Mouse (Mus musculus): ENCODE measurements around the gene Gm13030. TPM values are rescaled to one million over a fixed set of nuclear protein-coding genes. Genes with fewer than 3 reads are reported as not detected.
"Not testable (repeated sequence)": the region's sequence is repeated elsewhere in the genome, so short reads cannot be mapped to it uniquely, and the experiment has no call there.

The Gm13030 gene
- polyA plus RNA-seq, 1 experiment from 2014 or later = not detected

DNA sequence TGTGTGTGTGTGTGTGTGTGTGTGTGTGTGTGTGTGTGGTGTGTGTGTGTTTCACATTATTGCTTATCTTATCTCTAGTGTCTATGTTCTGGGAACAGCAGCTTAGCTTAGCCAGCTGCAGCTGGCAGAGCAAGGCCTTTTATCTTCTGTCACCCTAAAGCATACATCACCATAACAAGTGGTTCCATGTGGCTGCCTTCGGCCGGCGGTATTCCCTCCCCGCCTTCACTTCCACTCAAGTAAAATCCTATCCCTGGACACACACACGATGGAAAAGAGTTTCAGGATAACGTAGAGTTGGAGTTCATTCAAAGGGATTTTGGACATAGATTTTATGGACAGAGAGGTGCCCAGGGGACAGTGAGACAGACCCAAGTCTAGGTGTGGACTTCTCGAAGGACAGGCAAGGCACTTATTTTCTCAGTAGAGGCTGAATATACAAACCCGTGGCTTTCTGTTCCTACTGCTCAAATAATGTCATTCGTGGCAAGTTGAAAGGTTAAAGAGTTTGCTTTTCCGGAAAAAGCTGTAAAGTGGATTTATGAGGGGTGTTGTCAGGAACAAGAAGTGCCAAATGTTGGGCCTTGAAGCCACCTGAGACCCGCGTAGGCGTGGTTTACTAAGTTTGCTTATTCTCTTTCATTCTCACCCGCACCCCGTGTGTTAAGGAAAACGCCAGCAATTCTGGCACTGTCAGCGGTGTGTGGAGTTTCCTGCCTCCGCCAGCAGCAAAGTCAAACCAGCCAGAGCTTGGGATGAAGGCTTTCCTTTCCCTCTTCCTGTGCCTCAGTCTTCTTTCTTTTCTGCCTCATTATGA, 47.8 kb downstream of the Gm13030 start:
- Histone ChIP-seq H3K4me3 (replicated peaks) (no peak overlapping the region), H3K9ac (no peak overlapping the region), H3K4me2 (no peak overlapping the region), H3K36me3 (replicated peaks) (no peaks in the 10 kb centered on the region), H3K4me1 (no peaks in the 10 kb centered on the region), H3K27me3 (peaks cover 4% of the 10 kb centered on the region; the same call in 1 of the 2 replicates), H3K9me3 (no peaks in the 10 kb centered on the region), H3K27ac (no peak overlapping the region)
- no peak for ATAC-seq (ENCODE audit: low FRiP score)
- WGBS = 77% methylated on average over 18 of the region's 18 CpGs

DNA sequence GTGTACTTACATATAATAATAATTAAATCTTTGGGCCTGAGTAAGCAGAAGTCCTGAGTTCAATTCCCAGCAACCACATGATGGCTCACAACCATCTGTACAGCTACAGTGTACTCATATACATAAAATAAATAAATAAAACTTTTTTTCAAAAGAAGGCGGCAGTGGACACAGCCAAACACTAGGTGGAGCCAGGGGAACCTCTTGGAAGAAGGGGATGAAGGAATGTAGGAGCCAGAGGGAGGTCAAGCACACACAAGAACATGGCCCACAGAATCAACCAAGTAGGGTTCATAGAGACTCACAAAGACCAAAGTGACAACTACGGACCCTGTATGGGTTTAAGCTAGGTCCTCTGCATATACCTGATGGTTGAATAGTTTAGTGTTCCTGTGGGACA, 49.1 kb downstream of the Gm13030 start:
- Histone ChIP-seq H3K36me3 (replicated peaks) (no peaks in the 10 kb centered on the region), H3K27me3 (peaks cover 4% of the 10 kb centered on the region; the same call in 1 of the 2 replicates), H3K9me3 (no peaks in the 10 kb centered on the region), H3K4me2 (no peak overlapping the region), H3K27ac (no peak overlapping the region), H3K4me1 (no peaks in the 10 kb centered on the region), H3K4me3 (replicated peaks) (no peak overlapping the region), H3K9ac (no peak overlapping the region)
- 78% methylated on average over 2 of the region's 2 CpGs for WGBS
- ATAC-seq (ENCODE audit: low FRiP score) = no peak

DNA sequence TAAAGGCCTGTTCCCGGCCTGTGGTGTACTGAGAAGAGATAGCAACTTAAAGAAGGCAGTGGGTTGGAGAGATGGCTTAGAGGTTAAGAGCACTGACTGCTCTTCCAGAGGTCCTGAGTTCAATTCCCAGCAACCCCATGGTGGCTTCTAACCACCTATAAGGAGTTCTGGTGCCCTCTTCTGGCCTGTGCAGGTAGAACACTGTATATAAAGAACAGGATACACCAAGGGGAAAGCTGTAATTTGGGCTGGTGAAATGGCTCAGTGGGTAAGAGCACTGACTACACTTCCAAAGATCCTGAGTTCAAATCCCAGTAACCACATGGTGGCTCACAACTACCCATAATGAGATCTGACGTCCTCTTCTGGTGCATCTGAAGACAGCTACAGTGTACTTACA, 49.6 kb downstream of the Gm13030 start:
- H3K27me3 ChIP-seq; H3K9ac ChIP-seq; H3K4me1 ChIP-seq; H3K36me3 ChIP-seq (replicated peaks); ATAC-seq (ENCODE audit: low FRiP score); H3K4me2 ChIP-seq; H3K9me3 ChIP-seq; H3K4me3 ChIP-seq (replicated peaks); H3K27ac ChIP-seq: not testable (repeated sequence)
- WGBS = 80% methylated on average over 2 of the region's 2 CpGs

DNA sequence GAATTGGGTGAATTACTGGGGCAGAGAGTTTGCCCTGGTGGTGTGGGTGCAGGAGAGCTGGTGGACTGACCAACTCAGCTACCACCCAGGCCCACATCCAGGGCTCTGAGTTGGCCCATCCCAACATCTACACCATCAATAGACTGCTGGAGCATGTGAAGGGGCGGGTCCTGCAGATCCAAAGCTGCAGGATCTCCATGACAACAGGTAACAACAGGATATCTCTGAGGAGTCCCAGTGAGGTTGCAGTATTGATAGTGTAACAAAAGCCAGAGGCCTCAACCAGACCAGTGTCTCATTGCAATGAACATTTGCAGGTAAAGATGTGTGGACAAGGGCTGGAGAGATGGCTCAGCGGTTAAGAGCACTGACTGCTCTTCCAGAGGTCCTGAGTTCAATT, 52.7 kb downstream of the Gm13030 start:
- 89% methylated on average over 2 of the region's 2 CpGs for WGBS
- Histone ChIP-seq H3K27ac (no peak overlapping the region), H3K9ac (no peak overlapping the region), H3K9me3 (no peaks in the 10 kb centered on the region), H3K27me3 (0 out of 2 replicates have a peak, but pooled peaks cover 3% of the 10 kb centered on the region), H3K4me1 (peaks cover 7% of the 10 kb centered on the region), H3K36me3 (replicated peaks) (no peaks in the 10 kb centered on the region), H3K4me3 (replicated peaks) (no peak overlapping the region), H3K4me2 (no peak overlapping the region)
- ATAC-seq (ENCODE audit: low FRiP score) = no peak

Other genes with a start within 250 kb of the Gm13030 start
- 0.13 and 0.45 TPM in 2 replicates for gene Vwa5b1, start 238.1 kb downstream of the Gm13030 start, polyA plus RNA-seq (2016; fragmentation: Nextera tagmentation; extraction: Ambion mirVana)
- gene Pla2g2c, start 149.2 kb downstream of the Gm13030 start, polyA plus RNA-seq (2016; fragmentation: Nextera tagmentation; extraction: Ambion mirVana) = 0.18 and 0.26 TPM in 2 replicates
- 2.0 TPM in 2 replicates for gene Ubxn10, start 136.8 kb downstream of the Gm13030 start, polyA plus RNA-seq (2016; fragmentation: Nextera tagmentation; extraction: Ambion mirVana)
- not detected in 2 replicates for gene Pla2g2f, start 116.3 kb downstream of the Gm13030 start, polyA plus RNA-seq (2016; fragmentation: Nextera tagmentation; extraction: Ambion mirVana)
- 0.13 TPM in 1 of 2 replicates, not detected in the other for gene Pla2g2d, start 98.2 kb downstream of the Gm13030 start, polyA plus RNA-seq (2016; fragmentation: Nextera tagmentation; extraction: Ambion mirVana)
- 0.23 and 0.24 TPM in 2 replicates for gene Pla2g5, start 10.5 kb downstream of the Gm13030 start, polyA plus RNA-seq (2016; fragmentation: Nextera tagmentation; extraction: Ambion mirVana)
- not detected in 2 replicates for gene Pla2g2e, start 4.0 kb upstream of the Gm13030 start, polyA plus RNA-seq (2016; fragmentation: Nextera tagmentation; extraction: Ambion mirVana)
- gene Otud3, start 40.0 kb upstream of the Gm13030 start, polyA plus RNA-seq (2016; fragmentation: Nextera tagmentation; extraction: Ambion mirVana) = 3.5 and 4.0 TPM in 2 replicates
- gene Rnf186, start 93.1 kb upstream of the Gm13030 start, polyA plus RNA-seq (2016; fragmentation: Nextera tagmentation; extraction: Ambion mirVana) = not detected in 2 replicates
- gene Tmco4, start 98.9 kb upstream of the Gm13030 start, polyA plus RNA-seq (2016; fragmentation: Nextera tagmentation; extraction: Ambion mirVana) = 0.88 and 0.96 TPM in 2 replicates
- gene Htr6, start 201.6 kb upstream of the Gm13030 start, polyA plus RNA-seq (2016; fragmentation: Nextera tagmentation; extraction: Ambion mirVana) = 0.18 TPM in 1 of 2 replicates, not detected in the other
- 22.5 and 26.7 TPM in 2 replicates for gene Nbl1, start 219.0 kb upstream of the Gm13030 start, polyA plus RNA-seq (2016; fragmentation: Nextera tagmentation; extraction: Ambion mirVana)

Measured in forebrain, embryonic 12.5 days (tissue).